Mouse (Mus musculus): ENCODE results near the gene Rab37. TPM values are rescaled to one million over a fixed set of nuclear protein-coding genes. Genes with fewer than 3 reads are reported as not detected.

The Rab37 gene
- polyA plus RNA-seq, 1 experiment = 44.4 TPM

DNA sequence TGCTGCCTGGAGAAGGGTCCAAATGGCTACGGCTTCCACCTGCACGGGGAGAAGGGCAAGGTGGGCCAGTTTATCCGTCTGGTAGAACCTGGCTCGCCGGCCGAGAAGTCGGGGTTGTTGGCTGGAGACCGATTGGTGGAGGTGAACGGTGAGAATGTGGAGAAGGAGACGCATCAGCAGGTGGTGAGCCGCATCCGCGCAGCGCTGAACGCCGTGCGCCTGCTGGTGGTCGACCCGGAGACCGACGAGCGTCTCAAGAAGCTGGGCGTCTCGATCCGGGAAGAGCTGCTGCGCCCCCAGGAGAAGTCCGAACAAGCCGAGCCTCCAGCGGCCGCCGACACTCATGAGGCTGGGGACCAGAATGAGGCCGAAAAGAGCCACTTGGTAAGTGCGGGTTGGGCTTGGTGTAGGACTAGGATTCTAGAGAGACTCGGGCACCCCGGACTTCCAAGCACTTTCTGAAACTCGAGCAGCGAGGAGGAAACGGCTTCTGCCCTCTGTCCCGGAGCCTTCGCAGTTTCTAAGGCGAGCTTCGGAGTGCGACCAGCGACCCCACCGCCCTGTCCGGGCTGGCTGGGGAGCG lies 72.4 kb downstream of the Rab37 start:
- peak in 1 of 2 experiments; percentile 57 for DNase-seq
- no peaks in the 10 kb centered on the region for H3K27me3 ChIP-seq (ENCODE audit: control insufficient read depth, insufficient read depth, low read length)
- peak overlapping the region; percentile 83 for H3K4me3 ChIP-seq (replicated peaks; ENCODE audit: insufficient read depth, low read depth, low read length)
- TF ChIP-seq CTCF (IDR thresholded peaks at IDR 0.05; ENCODE audit: borderline replicate concordance, insufficient read depth, low read depth, low read length) = no peak
- no peak for TF ChIP-seq POLR2A (IDR thresholded peaks at IDR 0.05; ENCODE audit: borderline replicate concordance, insufficient read depth, low read length)
- WGBS = under 1% methylated on average over 47 of the region's 47 CpGs
- H3K27ac ChIP-seq (ENCODE audit: insufficient read depth, low read length) = peak overlapping the region; percentile 71
- peaks cover 5% of the 10 kb centered on the region; the same call in 1 of the 2 replicates for H3K4me1 ChIP-seq (ENCODE audit: control insufficient read depth, insufficient read depth, low read length)

GRCm38 (mm10) chr11:115164341-115164975 lies 73.2 kb downstream of the Rab37 start:
- under 1% methylated on average over 14 of the region's 14 CpGs for WGBS
- DNase-seq = peak in 1 of 2 experiments; percentile 39
- Histone ChIP-seq H3K27me3 (ENCODE audit: control insufficient read depth, insufficient read depth, low read length) (no peaks in the 10 kb centered on the region), H3K4me1 (ENCODE audit: control insufficient read depth, insufficient read depth, low read length) (peaks cover 5% of the 10 kb centered on the region; the same call in 1 of the 2 replicates), H3K4me3 (replicated peaks; ENCODE audit: insufficient read depth, low read depth, low read length) (peak overlapping the region; percentile 83), H3K27ac (ENCODE audit: insufficient read depth, low read length) (peak overlapping the region; percentile 46)
- TF ChIP-seq CTCF (IDR thresholded peaks at IDR 0.05; ENCODE audit: borderline replicate concordance, insufficient read depth, low read depth, low read length) (no peak), POLR2A (IDR thresholded peaks at IDR 0.05; ENCODE audit: borderline replicate concordance, insufficient read depth, low read length) (no peak)

DNA sequence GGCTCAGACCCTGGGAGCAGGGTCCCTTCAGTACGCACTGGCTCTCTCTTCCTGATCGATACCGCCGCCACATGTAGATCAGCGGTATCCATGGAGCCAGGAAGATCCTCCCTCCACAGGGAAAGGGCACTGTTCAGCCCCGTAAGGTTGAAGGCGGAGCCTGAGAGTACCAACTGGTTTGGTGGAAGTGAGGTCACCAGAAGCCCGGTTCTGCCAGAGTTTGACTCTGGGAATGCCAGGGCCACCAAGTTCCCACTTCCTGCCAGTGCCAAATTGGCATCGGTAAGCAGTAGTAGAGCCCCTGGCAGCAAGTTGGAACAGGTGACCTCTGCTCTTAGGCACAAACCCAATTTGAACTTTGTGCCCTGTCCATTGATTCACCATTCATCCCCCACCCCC lies 73.7 kb downstream of the Rab37 start:
- Histone ChIP-seq H3K27ac (ENCODE audit: insufficient read depth, low read length) (peak overlapping the region; percentile 46), H3K4me1 (ENCODE audit: control insufficient read depth, insufficient read depth, low read length) (peaks cover 5% of the 10 kb centered on the region; the same call in 1 of the 2 replicates), H3K4me3 (replicated peaks; ENCODE audit: insufficient read depth, low read depth, low read length) (peak overlapping the region; percentile 83), H3K27me3 (ENCODE audit: control insufficient read depth, insufficient read depth, low read length) (no peaks in the 10 kb centered on the region)
- 4% methylated on average over 9 of the region's 9 CpGs for WGBS
- TF ChIP-seq POLR2A (IDR thresholded peaks at IDR 0.05; ENCODE audit: borderline replicate concordance, insufficient read depth, low read length) (peak; percentile 37; the same call in 1 of the 2 replicates), CTCF (IDR thresholded peaks at IDR 0.05; ENCODE audit: borderline replicate concordance, insufficient read depth, low read depth, low read length) (no peak)
- DNase-seq = peak; percentile 73 to 81

DNA sequence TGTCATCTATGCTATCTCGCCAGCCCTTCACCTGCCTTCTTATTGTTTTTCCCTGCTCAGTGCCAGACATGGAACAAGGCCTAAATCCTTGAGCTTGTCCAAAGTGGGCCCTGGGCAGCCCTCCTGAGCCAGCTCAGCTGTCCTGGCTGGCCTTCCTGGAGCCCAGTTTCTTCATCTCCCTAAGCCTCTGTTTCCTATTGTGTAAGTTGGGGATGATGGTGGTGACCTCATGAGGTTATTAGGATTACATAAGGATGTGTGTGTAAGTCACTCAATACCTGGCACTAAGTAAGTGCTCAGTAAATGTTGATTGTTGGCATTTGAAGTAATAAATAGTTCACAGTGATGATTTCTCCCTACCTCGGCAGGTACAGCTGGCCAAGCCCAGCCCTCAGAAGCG lies 75.5 kb downstream of the Rab37 start:
- no peak for TF ChIP-seq CTCF (IDR thresholded peaks at IDR 0.05; ENCODE audit: borderline replicate concordance, insufficient read depth, low read depth, low read length)
- no peak for TF ChIP-seq POLR2A (IDR thresholded peaks at IDR 0.05; ENCODE audit: borderline replicate concordance, insufficient read depth, low read length)
- H3K27me3 ChIP-seq (ENCODE audit: control insufficient read depth, insufficient read depth, low read length) = no peaks in the 10 kb centered on the region
- peak in 1 of 2 experiments; percentile 10 for DNase-seq
- WGBS = 71% methylated on average over 3 of the region's 3 CpGs
- H3K4me1 ChIP-seq (ENCODE audit: control insufficient read depth, insufficient read depth, low read length) = peaks cover 9% of the 10 kb centered on the region; the same call in 1 of the 2 replicates
- H3K4me3 ChIP-seq (replicated peaks; ENCODE audit: insufficient read depth, low read depth, low read length) = no peak overlapping the region
- H3K27ac ChIP-seq (ENCODE audit: insufficient read depth, low read length) = no peak overlapping the region

DNA sequence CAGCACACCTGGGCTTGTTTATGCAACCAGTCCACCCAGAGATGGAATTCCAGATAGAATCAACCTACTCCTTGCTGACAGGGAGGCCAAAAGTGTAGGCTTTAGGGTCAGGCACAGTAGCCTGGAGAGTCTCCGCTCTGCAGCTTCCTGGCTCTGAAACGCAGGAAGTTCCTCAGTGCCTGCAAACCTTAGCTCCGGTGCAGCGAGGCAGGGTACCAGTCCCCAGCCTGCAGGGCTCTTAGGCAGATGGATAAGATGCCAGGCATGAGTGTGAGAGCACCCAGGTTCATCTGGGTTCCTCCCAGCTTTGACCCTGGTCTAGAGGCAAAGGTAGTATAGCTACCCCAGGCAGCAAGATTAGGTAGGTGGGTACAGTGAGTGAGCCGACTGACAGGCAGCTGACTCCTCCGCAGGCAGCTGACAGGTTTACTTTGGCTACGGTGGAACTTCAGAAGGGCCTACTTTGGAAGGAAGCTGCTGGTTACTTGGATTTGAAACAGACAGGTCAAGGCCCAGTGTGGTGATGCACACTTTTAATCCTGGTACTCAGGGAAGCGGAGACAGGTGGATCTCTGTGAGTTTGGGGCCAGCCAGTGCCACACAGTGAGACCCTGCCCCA lies 76.5 kb downstream of the Rab37 start:
- TF ChIP-seq CTCF (IDR thresholded peaks at IDR 0.05; ENCODE audit: borderline replicate concordance, insufficient read depth, low read depth, low read length) (no peak), POLR2A (IDR thresholded peaks at IDR 0.05; ENCODE audit: borderline replicate concordance, insufficient read depth, low read length) (no peak)
- Histone ChIP-seq H3K4me3 (replicated peaks; ENCODE audit: insufficient read depth, low read depth, low read length) (no peak overlapping the region), H3K4me1 (ENCODE audit: control insufficient read depth, insufficient read depth, low read length) (peaks cover 12% of the 10 kb centered on the region), H3K27me3 (ENCODE audit: control insufficient read depth, insufficient read depth, low read length) (no peaks in the 10 kb centered on the region), H3K27ac (ENCODE audit: insufficient read depth, low read length) (no peak overlapping the region)
- DNase-seq = peak in 1 of 2 experiments; percentile 14
- 76% methylated on average over 8 of the region's 8 CpGs for WGBS

GRCm38 (mm10) chr11:115169430-115169829 lies 78.2 kb downstream of the Rab37 start:
- H3K4me3 ChIP-seq (replicated peaks; ENCODE audit: insufficient read depth, low read depth, low read length) = no peak overlapping the region
- peak in 1 of 2 experiments; percentile 12 for DNase-seq
- TF ChIP-seq CTCF (IDR thresholded peaks at IDR 0.05; ENCODE audit: borderline replicate concordance, insufficient read depth, low read depth, low read length) = no peak
- no peak for TF ChIP-seq POLR2A (IDR thresholded peaks at IDR 0.05; ENCODE audit: borderline replicate concordance, insufficient read depth, low read length)
- peaks cover 21% of the 10 kb centered on the region for H3K4me1 ChIP-seq (ENCODE audit: control insufficient read depth, insufficient read depth, low read length)
- 79% methylated on average over 4 of the region's 4 CpGs for WGBS
- H3K27me3 ChIP-seq (ENCODE audit: control insufficient read depth, insufficient read depth, low read length) = no peaks in the 10 kb centered on the region
- no peak overlapping the region for H3K27ac ChIP-seq (ENCODE audit: insufficient read depth, low read length)

DNA sequence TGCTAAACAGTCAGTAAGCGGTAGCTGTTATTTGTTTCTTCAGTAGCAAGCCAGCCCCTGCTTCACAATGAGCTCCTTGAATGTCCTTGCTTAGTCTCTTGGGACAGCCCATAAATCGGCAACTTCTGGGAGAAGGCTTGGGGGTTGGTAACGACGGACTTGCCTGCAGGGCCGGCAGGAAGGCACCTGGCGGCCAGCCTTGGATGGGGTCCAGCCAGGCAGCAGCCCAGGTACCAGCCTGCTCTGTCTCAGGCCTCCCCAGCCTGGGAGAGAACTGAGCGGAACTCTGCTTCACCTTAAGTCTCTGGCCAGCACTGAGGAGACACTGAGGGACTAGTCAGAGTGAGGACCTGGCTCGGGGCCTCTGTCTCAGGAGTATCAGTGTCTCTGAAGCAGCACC lies 79.9 kb downstream of the Rab37 start:
- TF ChIP-seq CTCF (IDR thresholded peaks at IDR 0.05; ENCODE audit: borderline replicate concordance, insufficient read depth, low read depth, low read length) = no peak
- TF ChIP-seq POLR2A (IDR thresholded peaks at IDR 0.05; ENCODE audit: borderline replicate concordance, insufficient read depth, low read length) = no peak
- Histone ChIP-seq H3K27ac (ENCODE audit: insufficient read depth, low read length) (no peak overlapping the region), H3K4me3 (replicated peaks; ENCODE audit: insufficient read depth, low read depth, low read length) (no peak overlapping the region), H3K4me1 (ENCODE audit: control insufficient read depth, insufficient read depth, low read length) (peaks cover 24% of the 10 kb centered on the region), H3K27me3 (ENCODE audit: control insufficient read depth, insufficient read depth, low read length) (no peaks in the 10 kb centered on the region)
- DNase-seq = peak; percentile 73 to 78
- 17% methylated on average over 8 of the region's 8 CpGs for WGBS
